Mouse (Mus musculus): Measurements from ENCODE around the gene Zfp334.

Gene Zfp334

GRCm38 (mm10) chr2:165387844-165388495 lies at the start of gene Zfp334:
Gene Zfp334 (minus strand): TSS chr2:165388259.
- DNase-seq: peak; percentile 93 to 95

- DNase-seq: no peak
These were observed 40.6 kb upstream of the Zfp334 start for GRCm38 (mm10) chr2:165428694-165429093.

GRCm38 (mm10) chr2:165420195-165420594 lies 32.1 kb upstream of the Zfp334 start:
- DNase-seq: no peak

GRCm38 (mm10) chr2:165419670-165420111 lies 31.6 kb upstream of the Zfp334 start:
- DNase-seq: no peak

GRCm38 (mm10) chr2:165418577-165418976 lies 30.5 kb upstream of the Zfp334 start:
- no peak for DNase-seq

- no peak for DNase-seq
These were observed 29.2 kb upstream of the Zfp334 start for GRCm38 (mm10) chr2:165417291-165417690.

GRCm38 (mm10) chr2:165415795-165416194 lies 27.7 kb upstream of the Zfp334 start:
- no peak for DNase-seq

GRCm38 (mm10) chr2:165415141-165415721 lies 27.2 kb upstream of the Zfp334 start:
- DNase-seq: no peak

- DNase-seq: no peak
These were observed 26.3 kb upstream of the Zfp334 start for GRCm38 (mm10) chr2:165414321-165414720.

GRCm38 (mm10) chr2:165413884-165414283 lies 25.8 kb upstream of the Zfp334 start:
- DNase-seq: no peak

- DNase-seq: peak; percentile 63 to 75
These were observed 19.7 kb upstream of the Zfp334 start for GRCm38 (mm10) chr2:165407700-165408301.

GRCm38 (mm10) chr2:165405351-165405750 lies 17.3 kb upstream of the Zfp334 start:
- DNase-seq: peak in 1 of 2 experiments; percentile 11

GRCm38 (mm10) chr2:165404951-165405350 lies 16.9 kb upstream of the Zfp334 start:
- peak in 1 of 2 experiments; percentile 34 for DNase-seq

- no peak for DNase-seq
These were observed 10.2 kb upstream of the Zfp334 start for GRCm38 (mm10) chr2:165398164-165398785.

GRCm38 (mm10) chr2:165397502-165398163 lies 9.6 kb upstream of the Zfp334 start:
- peak; percentile 41 to 44 for DNase-seq

GRCm38 (mm10) chr2:165396831-165397501 lies 8.9 kb upstream of the Zfp334 start:
- DNase-seq: peak in 1 of 2 experiments; percentile 19

- no peak for DNase-seq
These were observed 4.1 kb upstream of the Zfp334 start for GRCm38 (mm10) chr2:165392156-165392555.

- peak in 1 of 2 experiments; percentile 31 for DNase-seq
These were observed 3.5 kb upstream of the Zfp334 start for GRCm38 (mm10) chr2:165391561-165391960.

- DNase-seq: no peak
These were observed 1.4 kb upstream of the Zfp334 start for GRCm38 (mm10) chr2:165389299-165389952.

- DNase-seq: no peak
These were observed 689 bp downstream of the Zfp334 start for GRCm38 (mm10) chr2:165387370-165387769.

- no peak for DNase-seq
These were observed 8.0 kb downstream of the Zfp334 start for GRCm38 (mm10) chr2:165380050-165380449.

- DNase-seq: no peak
These were observed 12.1 kb downstream of the Zfp334 start for GRCm38 (mm10) chr2:165376001-165376400.

Measured in lung, adult 18-20 months (tissue).